Mouse (Mus musculus) embryo, embryonic 10.5 days (tissue): ENCODE data around the gene Traf4.
"Not testable (repeated sequence)": the region's sequence is repeated elsewhere in the genome, so short reads cannot be mapped to it uniquely, and the experiment has no call there.

Source experiments
- DNase-seq: peaks from one replicate; pipeline ENCODE4 v3.0.0-alpha.2; 2015; ENCODE audit warnings: low spot score

The Traf4 gene

GRCm38 (mm10) chr11:78143520-78143919 is 21.9 kb downstream of the Traf4 start:
- DNase-seq, result no peak

DNA sequence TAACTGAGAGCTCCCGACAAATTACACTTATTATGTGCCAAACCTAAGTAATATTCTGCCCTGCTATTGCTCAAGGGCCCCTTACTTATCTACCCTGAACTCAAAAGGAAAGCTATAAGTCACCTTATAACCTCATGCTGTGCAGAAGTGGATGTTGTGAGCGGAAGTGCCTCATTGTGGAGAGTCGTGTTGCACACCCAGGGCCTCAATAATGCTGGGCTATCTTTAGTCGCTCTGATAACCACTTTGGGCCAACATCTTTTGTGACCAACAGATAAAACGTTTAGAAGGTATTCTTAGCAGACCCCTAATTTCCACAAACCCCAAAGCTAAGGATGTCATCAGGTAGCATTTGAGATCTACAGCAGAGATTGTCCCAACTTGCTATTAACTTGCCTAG is 24.7 kb downstream of the Traf4 start:
- no peak for DNase-seq

- no peak for DNase-seq
Measured at GRCm38 (mm10) chr11:78138023-78138422, 27.4 kb downstream of the Traf4 start.

- DNase-seq, result no peak
Measured at GRCm38 (mm10) chr11:78137584-78137983, 27.8 kb downstream of the Traf4 start.

DNA sequence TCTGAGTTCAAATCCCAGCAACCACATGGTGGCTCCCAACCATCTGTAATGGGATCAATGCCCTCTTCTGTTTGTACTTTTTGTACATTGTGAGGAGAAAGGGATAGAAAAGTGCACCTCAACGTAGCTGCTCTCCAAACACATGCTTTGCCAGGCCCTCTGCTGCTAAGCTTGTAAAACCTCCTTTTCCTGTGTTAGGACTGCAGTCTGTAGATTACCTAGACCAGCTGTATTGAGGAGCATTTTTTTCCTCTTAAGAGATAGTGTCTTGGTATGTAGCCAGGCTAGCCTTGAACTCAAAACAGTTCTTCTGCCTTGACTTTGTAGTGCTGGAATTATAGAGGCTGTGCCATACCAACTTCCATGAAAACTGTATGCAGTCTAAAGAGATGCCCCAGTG is 29.3 kb downstream of the Traf4 start:
- no peak for DNase-seq

DNA sequence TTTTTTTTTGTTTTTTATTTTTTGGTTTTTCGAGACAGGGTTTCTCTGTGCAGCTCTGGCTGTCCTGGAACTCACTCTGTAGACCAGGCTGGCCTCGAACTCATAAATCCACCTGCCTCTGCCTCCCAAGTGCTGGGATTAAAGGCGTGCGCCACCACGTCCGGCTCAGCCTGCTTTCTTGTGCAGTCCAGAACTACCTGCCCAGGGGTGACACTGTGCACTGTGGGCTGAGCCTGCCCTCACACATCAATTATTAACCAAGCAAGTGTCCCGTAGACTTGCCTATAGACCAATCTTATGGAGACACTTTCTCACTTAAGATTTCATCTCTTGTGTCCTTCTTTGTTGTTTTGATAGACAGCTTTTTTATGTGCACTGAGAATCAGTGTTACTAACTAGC is 30.1 kb downstream of the Traf4 start:
- not testable (repeated sequence) for DNase-seq

DNA sequence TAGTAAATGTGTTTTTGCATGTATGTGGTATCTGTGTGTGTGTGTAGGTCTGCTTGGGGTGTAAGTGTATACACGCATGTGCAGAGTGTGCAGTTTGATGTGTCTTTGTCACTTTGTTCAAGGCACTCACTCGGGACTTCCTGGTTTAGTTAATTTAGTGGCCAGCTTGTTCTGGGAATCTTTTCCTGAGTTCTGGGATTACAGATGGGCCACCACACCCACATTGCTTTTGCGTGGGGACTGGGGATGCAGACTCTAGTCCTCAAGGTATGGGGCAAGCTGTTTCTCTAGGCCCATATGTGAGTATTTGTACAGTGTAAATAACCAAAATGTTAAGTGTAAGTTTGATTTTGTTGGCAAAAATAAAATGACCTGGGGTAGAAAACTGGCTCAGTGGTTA is 31.0 kb downstream of the Traf4 start:
- no peak for DNase-seq

- DNase-seq, result no peak
Measured at GRCm38 (mm10) chr11:78133915-78134314, 31.5 kb downstream of the Traf4 start.

- DNase-seq, result no peak
Measured at GRCm38 (mm10) chr11:78129458-78129857, 35.9 kb downstream of the Traf4 start.

DNA sequence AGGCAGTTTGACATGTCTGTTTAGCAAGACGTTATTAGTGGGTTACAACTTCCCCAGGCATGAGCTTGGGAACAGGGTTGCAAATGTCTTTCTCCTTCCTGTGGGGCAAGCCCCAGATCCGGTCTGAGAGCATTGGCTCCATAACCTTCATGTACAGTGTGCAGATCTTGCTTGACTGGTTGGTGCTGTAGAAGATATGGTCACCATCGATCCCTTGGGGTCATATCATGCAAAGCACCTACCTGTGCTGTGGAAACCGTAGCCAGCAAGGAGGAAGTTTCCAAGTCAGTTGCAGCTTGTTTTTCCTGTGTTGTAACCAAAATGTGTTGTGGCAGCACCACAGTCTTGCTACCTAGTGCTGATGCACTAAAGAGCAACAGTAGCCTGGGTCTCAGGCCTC is 38.6 kb downstream of the Traf4 start:
- no peak for DNase-seq

DNA sequence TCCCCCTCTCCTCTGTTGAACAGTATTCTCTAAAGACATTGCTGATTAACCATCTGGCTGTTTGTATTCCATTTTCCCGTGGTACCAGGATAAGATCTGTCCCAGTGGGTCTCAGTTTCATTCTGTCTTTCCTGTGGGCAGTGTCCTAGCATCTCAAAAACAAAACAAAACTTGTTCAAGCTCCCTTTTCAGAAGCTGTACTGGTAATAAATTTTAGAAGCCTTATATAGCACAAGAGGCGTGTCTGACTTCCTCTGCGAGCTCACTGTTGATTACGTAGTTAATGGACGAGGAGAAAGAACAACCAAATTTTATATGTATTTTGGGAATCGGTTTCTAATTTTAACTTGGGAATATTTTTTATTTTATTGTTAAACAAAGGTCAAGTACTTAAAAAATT is 39.7 kb downstream of the Traf4 start:
- no peak for DNase-seq

DNA sequence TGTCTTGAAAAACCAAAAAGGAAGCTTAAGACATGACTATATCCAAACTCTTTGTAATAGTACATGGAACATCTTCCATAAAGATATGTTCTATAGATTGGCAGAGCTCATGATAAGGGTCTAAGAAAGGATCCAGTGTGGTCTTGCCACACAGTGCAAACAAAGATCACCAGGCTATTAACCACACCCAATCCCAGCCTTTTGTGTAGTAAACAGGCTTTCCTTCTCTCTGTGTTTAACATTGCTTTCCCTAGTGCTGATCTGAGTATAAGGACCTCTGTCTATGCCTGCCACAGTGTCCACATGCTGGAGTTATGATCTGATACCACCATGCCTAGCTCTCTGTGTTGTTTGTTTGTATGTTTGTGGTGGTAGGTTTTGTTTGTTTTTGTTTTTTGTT is 41.6 kb downstream of the Traf4 start:
- no peak for DNase-seq

GRCm38 (mm10) chr11:78122815-78123214 is 42.6 kb downstream of the Traf4 start:
- no peak for DNase-seq

DNA sequence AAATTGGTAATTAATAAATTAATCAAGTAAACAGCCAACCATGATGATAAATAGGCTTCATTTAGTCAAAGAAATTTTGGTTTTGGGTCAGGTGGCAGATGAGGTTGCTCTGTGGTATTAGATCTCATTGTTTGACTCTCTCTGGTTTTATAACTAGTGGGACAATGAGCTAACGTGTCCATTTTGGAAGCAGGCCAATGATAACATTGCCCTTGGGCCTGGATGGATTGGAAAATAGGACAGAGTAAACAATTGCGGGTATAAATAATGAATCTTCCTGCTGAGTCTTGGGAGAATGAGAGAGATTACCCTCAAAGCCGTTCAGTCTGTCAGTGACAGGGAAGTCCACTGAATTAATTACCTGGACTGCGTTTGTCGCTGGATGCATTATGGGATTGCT is 44.2 kb downstream of the Traf4 start:
- DNase-seq, result no peak

- no peak for DNase-seq
Measured at GRCm38 (mm10) chr11:78119898-78120297, 45.5 kb downstream of the Traf4 start.

DNA sequence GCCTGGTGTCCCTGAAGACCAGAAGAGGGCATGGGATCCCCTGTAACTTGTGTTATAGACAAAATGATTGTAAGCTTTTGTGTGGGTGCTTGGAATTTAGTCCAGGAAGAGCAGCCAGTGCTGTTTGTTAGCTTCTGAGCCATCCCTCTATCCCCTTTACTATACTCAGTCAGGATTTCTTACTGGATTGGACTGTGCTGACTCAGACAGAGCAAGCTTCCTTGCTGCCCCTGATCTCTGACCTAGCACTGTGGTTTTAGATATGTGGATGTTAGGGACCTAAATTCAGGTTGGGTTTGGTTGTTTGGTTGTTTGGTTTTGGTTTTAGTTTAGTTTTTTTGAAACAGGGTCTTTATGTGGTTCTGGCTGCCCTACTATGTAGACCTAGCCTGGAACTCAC is 46.9 kb downstream of the Traf4 start:
- DNase-seq, result no peak

DNA sequence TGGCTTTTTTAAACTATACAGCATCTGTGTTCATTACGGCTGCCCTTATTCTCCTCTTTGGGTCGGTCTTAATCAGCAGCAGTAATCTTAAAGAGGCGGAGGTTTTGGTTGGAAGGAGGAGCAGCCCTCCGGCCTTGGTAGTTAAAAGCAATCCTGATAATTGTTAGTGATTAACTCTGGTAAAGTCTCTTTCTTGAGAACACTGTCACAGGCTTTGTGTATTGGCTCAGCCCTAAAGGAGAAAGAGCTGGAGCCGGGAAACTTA is 49.3 kb downstream of the Traf4 start:
- DNase-seq, result peak; percentile 23

- DNase-seq, result peak; percentile 98
Measured at GRCm38 (mm10) chr11:78115367-78116145, 49.8 kb downstream of the Traf4 start.

DNA sequence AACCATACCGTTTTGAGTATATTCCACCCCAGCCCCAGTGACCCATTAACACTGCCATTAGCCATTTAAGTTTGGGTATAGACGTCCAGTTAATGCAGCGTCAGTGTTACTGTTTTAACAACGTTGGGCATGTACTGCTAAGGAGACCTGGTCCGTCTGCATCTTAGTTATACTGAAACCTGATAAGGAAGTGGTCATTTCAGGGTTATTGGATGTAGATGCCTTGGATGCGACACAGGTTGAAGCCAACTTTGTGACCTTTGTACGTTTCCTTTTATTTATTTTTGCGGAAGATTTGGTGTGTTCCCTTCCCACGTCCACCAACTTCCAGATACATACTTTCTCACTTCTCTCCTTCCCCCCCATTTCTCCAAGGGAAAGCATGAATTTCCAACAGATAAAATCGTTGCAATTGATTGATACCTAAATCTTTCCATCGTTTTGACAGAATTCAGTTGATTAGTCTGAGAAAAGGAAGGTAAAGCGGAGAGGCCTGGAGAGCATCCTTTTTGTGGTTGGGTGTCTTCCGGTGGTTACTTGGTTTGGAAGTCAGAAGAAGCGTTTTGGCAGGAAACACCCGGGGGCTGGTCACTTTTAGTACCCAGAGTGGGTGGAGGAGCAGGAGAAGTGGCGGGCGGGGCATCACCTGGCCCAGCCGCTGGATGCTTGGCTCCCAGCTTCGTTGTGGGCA is 50.6 kb downstream of the Traf4 start:
- DNase-seq, result no peak

GRCm38 (mm10) chr11:78113616-78114015 is 51.8 kb downstream of the Traf4 start:
- DNase-seq, result no peak
